Mouse (Mus musculus): ENCODE data around the gene Hlcs. TPM values are rescaled to one million over a fixed set of nuclear protein-coding genes. Genes with fewer than 3 reads are reported as not detected.

Gene Hlcs
- polyA plus RNA-seq (2012; rRNA removed): 7.8 and 8.0 TPM in 2 replicates

DNA sequence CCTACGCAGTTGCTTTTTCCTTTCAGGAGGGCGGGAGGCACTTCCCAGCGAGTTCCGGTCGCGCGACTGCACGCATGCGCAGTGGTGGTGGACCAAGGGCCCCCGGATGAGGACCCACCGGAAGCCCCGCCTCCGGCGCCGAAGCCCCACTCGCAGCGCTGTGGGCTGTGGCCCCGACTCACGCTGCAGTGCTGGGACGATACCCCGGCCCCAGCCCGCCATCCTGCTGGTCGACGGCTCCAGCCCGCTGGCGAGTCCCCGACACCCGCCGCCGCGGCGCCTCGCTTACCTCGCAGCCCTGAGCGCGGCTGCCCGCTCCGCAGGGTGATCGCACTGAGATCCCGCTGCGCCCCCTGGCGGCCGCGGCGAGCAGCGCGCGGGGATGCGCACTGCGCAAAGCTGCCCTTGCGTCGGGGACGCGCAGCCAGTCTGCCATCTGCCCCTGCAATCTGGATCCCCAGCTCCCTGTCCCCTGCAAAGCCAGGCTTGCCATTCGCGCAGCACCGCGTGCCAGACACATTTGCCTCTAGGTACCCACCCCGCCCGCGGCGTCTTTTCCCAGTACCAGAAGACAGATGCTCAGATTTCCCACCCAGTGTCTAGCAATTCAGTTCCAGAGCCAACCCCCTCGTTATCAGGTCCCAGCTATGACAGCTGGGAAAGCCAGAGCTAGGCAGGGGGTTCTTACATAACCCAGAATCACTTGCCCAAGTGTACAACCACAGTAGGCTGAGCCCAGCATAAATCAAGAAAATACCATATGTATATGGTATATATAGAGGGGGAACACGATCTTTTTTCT lies at the start of gene Hlcs:
Gene Hlcs, minus strand, starts transcription at position 343 of the 802 bp plus-strand sequence.

DNA sequence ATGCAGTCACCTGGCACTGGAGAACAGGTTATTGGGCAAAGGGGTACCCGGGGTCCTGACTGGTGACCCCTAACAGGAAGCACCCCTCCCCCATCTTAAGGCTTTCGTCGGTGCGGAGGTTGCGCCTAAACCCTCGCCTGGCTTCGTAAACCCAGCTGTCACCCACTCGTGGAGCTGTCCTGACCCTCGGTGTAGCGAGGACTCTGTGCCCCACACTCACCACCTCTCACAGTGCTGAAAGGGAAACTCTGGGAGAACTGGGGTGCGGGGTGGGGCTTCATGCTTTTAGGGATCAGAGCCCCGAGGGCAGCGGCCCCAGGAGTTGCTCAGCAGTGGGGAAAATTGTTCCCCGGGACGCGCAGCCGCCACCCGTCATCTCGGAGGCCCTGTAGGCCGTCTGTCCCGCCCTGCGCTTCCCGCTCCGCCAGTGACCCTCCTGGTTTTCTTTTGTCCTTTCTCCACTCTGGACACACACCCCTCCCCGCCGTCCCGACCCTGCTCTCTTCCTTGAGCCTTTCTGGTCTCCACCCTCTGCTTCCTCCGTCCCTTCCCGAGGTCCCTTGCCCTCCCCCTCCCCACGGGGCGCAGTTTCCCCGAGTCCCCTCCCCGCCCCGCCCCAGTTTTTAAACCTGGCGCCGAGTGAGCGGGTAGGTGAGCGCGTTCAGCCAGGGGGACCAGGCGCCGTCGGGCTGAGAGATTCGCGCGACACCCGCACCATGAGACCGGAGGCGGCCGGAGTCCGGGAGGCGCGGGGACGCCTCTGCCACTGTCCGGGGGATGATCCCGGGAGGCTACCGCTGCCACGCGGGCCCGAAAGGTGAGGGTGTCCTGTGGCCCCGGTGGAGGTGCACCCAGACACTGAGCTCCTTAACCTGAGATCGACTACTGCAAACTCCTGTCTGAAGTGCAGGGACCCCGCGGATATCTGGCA lies 14.7 kb upstream of the Hlcs start, which contains the start of gene Ripply3:
Gene Ripply3, plus strand, starts transcription at position 640 of the 931 bp plus-strand sequence.

DNA sequence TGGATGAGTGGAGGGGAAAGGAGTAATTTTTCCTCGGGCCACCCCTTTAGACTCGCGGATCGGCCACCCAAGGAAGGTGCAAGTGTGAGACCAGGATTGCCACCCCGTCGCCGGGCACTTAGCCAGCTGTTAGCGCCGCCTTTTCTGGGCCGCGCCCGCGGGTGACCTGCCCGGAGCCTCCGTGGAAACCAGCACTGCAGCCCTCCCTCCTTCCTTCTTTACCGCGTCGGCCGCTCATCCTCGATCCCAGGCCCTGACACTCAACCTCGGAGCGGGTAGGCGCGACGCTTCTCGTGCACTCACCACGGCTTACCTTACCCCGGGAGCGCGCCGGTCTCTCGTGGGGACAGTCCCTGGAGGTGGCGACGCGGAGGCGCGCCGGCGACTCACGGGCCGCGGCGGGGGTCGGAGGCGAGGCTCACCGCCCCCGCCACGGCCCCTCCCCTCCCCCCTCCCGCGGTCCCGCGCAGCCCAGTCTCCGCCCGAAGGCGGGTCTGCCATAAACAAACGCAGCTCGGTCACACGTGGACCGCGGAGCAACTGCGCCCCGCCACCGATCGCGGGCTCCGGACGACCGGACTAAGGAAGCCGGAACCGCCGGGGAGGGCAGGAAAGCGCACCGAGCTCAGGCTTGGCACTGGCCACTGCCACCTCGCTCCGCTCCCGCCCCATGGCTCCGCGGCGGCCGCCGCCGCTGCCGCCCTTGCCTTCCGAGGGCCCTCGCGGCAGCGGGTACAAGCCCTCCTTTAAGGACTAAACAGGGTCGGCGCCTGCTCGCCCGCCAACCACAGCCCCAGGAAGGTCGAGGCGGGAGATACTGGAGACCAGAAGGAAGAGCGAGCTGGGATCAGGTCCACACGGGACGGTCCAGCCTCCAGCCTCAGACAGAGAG lies 228.4 kb downstream of the Hlcs start, which contains the start of gene Sim2:
Gene Sim2, plus strand, starts transcription at position 221 of the 892 bp plus-strand sequence.

Other genes starting within 250 kb of the Hlcs start
- gene Sim2, start 228.6 kb downstream of the Hlcs start, polyA plus RNA-seq (2012; rRNA removed): 0.03 TPM in 1 of 2 replicates, not detected in the other
- gene Ripply3, start 14.8 kb upstream of the Hlcs start, polyA plus RNA-seq (2012; rRNA removed): 0.81 and 1.2 TPM in 2 replicates
- 16.9 and 24.6 TPM in 2 replicates for gene Ttc3, start 57.0 kb upstream of the Hlcs start, polyA plus RNA-seq (2012; rRNA removed)
- 17.3 and 18.0 TPM in 2 replicates for gene Pigp, start 58.3 kb upstream of the Hlcs start, polyA plus RNA-seq (2012; rRNA removed)
- 25.2 and 26.8 TPM in 2 replicates for gene Vps26c, start 213.3 kb upstream of the Hlcs start, polyA plus RNA-seq (2012; rRNA removed)